Mouse (Mus musculus) bone marrow macrophage, adult 2 months (primary cell): ENCODE data around the gene Abhd6.

Experiments used
- CTCF ChIP-seq: IDR thresholded peaks from 2 replicates; pipeline ENCODE4 v1.5.1; 2012; ENCODE audit warnings: low read depth, mild to moderate bottlenecking, low read length, moderate library complexity
- POLR2A ChIP-seq: IDR thresholded peaks from 2 replicates; pipeline ENCODE4 v1.6.1; 2012; ENCODE audit warnings: mild to moderate bottlenecking, low read depth, low read length, borderline replicate concordance

DNA sequence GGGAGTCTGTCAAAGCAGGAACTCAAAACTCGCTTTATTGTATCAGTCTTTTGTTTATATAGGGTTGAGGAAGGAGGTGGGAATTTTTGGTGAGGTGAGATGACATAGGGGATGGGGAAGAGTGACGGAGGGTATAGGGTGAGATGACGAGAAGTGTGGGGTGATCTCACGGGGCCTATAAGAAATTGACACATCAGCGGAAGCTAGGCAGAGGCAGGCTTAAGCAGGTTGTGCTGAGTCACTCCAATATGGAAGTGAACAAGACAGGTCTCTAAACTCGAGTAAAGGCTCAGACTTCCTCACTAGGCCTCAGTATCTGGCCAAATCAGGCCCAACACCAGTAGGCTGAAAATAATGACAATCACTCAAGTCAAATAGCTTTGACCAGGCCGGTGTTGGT, 57.2 kb downstream of the Abhd6 start:
- TF ChIP-seq POLR2A, result no peak
- no peak for TF ChIP-seq CTCF
